Mouse (Mus musculus): ENCODE data around the gene Vcam1. TPM values are rescaled to one million over a fixed set of nuclear protein-coding genes. Genes with fewer than 3 reads are reported as not detected.
A peak's percentile ranks its signal among the peaks of the same experiment; 100 is the strongest.

Vcam1 gene
- polyA plus RNA-seq, 1 experiment from 2014 or later, result 36.9 TPM

DNA sequence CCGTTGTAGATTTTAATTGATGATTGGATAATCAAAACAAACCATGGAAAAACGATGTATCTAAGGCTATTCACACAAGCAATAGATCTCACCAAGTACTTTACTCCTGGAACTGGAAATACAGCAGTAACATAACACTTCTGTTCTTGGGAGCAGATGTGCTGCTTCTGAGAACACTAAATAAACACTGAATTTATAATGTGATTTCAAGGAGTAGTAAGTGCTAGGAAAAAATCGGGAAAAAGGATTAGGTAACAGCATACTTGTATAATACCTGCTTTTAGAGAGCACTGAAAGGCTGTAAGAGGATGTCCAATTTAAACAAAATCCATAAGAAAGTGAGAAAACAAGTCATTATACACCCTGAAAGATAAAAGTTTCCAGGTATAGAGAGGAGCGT lies 43.5 kb downstream of the Vcam1 start:
- Histone ChIP-seq H3K4me1 (replicated peaks; ENCODE audit: control insufficient read depth, insufficient read depth, low read length) (no peaks in the 10 kb centered on the region), H3K27me3 (ENCODE audit: control insufficient read depth, insufficient read depth, low read length) (no peaks in the 10 kb centered on the region), H3K4me2 (replicated peaks) (no peak overlapping the region), H3K36me3 (replicated peaks; ENCODE audit: control insufficient read depth, insufficient read depth) (no peaks in the 10 kb centered on the region), H3K9ac (no peak overlapping the region), H3K4me3 (replicated peaks; ENCODE audit: low read length) (no peak overlapping the region), H3K27ac (no peak overlapping the region), H3K9me3 (ENCODE audit: control insufficient read depth, low read length) (peaks cover 6% of the 10 kb centered on the region; the same call in 1 of the 2 replicates)
- no peak for ATAC-seq (ENCODE audit: low FRiP score)
- 88% methylated on average over 4 of the region's 4 CpGs for WGBS
- no peak for DNase-seq (ENCODE audit: low spot score)

DNA sequence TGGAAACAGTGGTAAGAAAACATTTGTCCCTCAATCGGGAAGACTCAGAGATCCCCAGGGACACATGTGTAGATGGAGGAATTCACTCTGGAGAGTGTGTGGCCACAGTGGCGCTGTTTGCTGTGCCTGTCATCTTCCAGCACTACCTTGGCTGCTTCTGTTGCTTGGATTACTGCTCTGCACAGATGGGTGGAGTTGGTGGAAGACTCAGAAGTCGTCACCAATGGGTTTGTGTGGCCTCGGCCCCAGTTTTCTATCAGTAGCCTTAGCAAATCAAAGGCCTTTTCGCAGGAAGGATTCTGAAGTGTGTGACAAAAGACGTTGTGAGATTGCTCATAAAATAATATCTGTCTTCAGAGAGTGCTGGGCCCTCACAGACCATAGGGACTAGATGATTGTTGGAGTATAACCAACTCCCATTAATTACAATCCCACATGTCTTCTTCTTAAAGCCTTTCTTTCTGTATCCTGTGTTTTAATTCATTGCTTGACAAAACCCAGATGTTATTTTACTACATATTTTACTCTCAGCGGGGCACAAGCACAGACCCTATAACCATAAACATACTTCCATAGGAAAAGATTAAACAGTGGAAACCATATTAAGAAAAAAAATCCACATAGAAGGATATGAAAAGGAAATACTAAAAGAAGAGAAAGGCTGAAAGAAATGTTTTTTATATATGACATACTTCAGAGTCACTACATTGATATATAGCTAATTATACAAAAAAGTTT lies 48.4 kb downstream of the Vcam1 start:
- Histone ChIP-seq H3K4me3 (replicated peaks; ENCODE audit: low read length) (no peak overlapping the region), H3K9ac (no peak overlapping the region), H3K27ac (no peak overlapping the region), H3K27me3 (ENCODE audit: control insufficient read depth, insufficient read depth, low read length) (no peaks in the 10 kb centered on the region), H3K4me2 (replicated peaks) (no peak overlapping the region), H3K36me3 (replicated peaks; ENCODE audit: control insufficient read depth, insufficient read depth) (no peaks in the 10 kb centered on the region), H3K9me3 (ENCODE audit: control insufficient read depth, low read length) (no peaks in the 10 kb centered on the region), H3K4me1 (replicated peaks; ENCODE audit: control insufficient read depth, insufficient read depth, low read length) (no peaks in the 10 kb centered on the region)
- ATAC-seq (ENCODE audit: low FRiP score) (no peak), DNase-seq (ENCODE audit: low spot score) (no peak)
- 72% methylated on average over 7 of the region's 7 CpGs for WGBS

DNA sequence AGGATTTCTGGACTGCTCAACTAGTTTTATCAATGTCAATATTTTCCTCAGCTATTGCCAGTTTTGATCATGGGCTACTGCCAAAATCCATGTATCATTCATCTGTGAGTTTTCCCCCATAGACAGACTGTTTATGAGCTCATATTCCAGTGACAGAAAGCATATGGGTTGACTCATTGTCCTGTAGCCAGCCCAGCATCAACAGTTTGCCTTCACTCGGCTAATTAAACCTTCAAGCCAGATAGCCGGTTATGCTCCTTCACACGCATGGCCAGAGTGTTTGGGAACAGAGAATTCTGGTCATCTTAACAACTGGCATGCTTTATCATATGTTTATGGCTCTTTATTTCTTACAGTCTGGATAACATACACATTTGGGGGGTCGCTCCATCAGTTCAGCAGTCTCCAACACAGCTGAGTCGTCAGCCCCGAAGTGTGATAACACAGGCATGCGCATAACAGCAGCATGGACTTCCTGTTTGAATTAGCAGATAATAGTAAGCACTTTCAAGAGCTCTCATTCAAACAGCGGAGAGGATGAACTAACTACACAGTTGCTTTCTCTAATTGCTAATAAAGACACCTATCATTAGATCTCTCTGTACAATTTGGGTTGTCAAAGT lies 49.2 kb downstream of the Vcam1 start:
- Histone ChIP-seq H3K36me3 (replicated peaks; ENCODE audit: control insufficient read depth, insufficient read depth) (no peaks in the 10 kb centered on the region), H3K4me1 (replicated peaks; ENCODE audit: control insufficient read depth, insufficient read depth, low read length) (no peaks in the 10 kb centered on the region), H3K9me3 (ENCODE audit: control insufficient read depth, low read length) (no peaks in the 10 kb centered on the region), H3K27ac (no peak overlapping the region), H3K27me3 (ENCODE audit: control insufficient read depth, insufficient read depth, low read length) (no peaks in the 10 kb centered on the region), H3K4me2 (replicated peaks) (no peak overlapping the region), H3K4me3 (replicated peaks; ENCODE audit: low read length) (no peak overlapping the region), H3K9ac (no peak overlapping the region)
- WGBS, result 85% methylated on average over 8 of the region's 8 CpGs
- DNase-seq (ENCODE audit: low spot score) (no peak), ATAC-seq (ENCODE audit: low FRiP score) (no peak)

DNA sequence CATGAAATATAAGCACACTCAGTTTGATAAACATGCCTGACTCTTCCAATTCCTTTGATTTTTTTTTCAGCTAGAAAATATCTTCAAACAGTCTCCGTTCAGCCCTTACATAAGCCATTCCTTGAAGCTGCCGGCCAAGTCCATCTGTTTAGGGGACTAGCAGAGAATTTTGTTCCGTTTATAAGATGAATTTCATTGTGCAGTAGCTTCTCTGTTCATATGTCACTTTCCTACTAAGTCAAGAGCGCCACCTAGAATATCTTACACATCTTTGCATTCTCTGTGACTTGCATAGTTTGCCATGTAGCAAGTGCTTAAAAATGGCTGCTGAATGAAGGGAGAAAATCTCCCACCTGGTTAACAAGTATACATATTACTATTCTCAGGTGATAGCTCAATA lies 51.0 kb downstream of the Vcam1 start:
- DNase-seq (ENCODE audit: low spot score), result no peak
- 74% methylated on average over 4 of the region's 4 CpGs for WGBS
- no peak for ATAC-seq (ENCODE audit: low FRiP score)

DNA sequence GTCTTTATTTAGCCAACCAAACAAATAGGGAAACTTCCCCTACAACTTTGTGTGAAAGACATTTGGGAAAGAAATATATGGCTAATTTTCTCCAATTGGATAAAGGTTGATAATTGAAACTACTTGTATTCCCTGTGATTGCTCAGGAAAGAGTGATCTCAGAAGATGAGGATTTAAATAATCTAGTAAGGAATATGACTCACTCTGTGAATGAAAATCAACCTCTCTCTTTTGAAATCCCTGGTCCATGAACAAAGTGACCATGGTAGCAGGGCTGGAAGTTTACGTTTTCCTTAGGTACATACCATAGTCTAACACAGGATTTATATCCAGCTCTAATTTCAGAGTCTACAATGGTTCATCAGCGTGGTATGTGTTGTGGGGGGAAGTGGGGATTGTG lies 52.7 kb downstream of the Vcam1 start:
- no peaks in the 10 kb centered on the region for H3K36me3 ChIP-seq (replicated peaks; ENCODE audit: control insufficient read depth, insufficient read depth)
- no peaks in the 10 kb centered on the region for H3K27me3 ChIP-seq (ENCODE audit: control insufficient read depth, insufficient read depth, low read length)
- H3K9me3 ChIP-seq (ENCODE audit: control insufficient read depth, low read length), result no peaks in the 10 kb centered on the region
- H3K4me1 ChIP-seq (replicated peaks; ENCODE audit: control insufficient read depth, insufficient read depth, low read length), result no peaks in the 10 kb centered on the region
- ATAC-seq (ENCODE audit: low FRiP score) (no peak), DNase-seq (ENCODE audit: low spot score) (no peak)
- no peak overlapping the region for H3K4me3 ChIP-seq (replicated peaks; ENCODE audit: low read length)
- H3K4me2 ChIP-seq (replicated peaks), result no peak overlapping the region
- WGBS, result 83% methylated on average over 2 of the region's 2 CpGs
- H3K27ac ChIP-seq, result no peak overlapping the region
- no peak overlapping the region for H3K9ac ChIP-seq

More for the DNA sequence above, 51.0 kb downstream of the Vcam1 start:
- no peak overlapping the region for H3K9ac ChIP-seq
- no peak overlapping the region for H3K4me2 ChIP-seq (replicated peaks)
- H3K4me3 ChIP-seq (replicated peaks; ENCODE audit: low read length), result no peak overlapping the region
- no peaks in the 10 kb centered on the region for H3K36me3 ChIP-seq (replicated peaks; ENCODE audit: control insufficient read depth, insufficient read depth)
- H3K27me3 ChIP-seq (ENCODE audit: control insufficient read depth, insufficient read depth, low read length), result no peaks in the 10 kb centered on the region
- no peaks in the 10 kb centered on the region for H3K4me1 ChIP-seq (replicated peaks; ENCODE audit: control insufficient read depth, insufficient read depth, low read length)
- H3K27ac ChIP-seq, result no peak overlapping the region
- H3K9me3 ChIP-seq (ENCODE audit: control insufficient read depth, low read length), result no peaks in the 10 kb centered on the region

DNA sequence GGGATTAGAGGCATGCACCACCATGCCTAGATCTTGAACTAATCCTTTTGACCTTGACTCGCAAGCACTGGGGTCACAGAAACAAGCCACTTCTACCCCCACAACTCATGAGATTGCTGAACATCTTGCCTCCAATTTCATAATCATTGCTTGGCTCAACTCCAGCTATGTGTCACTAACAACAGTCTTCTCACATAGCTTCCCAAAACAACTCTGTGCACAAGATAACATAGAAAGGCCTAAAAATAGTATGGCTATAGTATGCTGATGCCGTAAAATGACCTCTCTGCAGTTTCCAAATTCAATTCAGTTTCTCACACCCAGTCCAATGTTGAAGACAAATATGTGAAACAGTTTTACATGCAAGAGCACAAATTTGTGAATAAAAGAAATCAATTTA lies 56.9 kb downstream of the Vcam1 start:
- no peak overlapping the region for H3K4me2 ChIP-seq (replicated peaks)
- H3K4me3 ChIP-seq (replicated peaks; ENCODE audit: low read length), result no peak overlapping the region
- no peaks in the 10 kb centered on the region for H3K9me3 ChIP-seq (ENCODE audit: control insufficient read depth, low read length)
- DNase-seq (ENCODE audit: low spot score) (no peak), ATAC-seq (ENCODE audit: low FRiP score) (no peak)
- no peaks in the 10 kb centered on the region for H3K36me3 ChIP-seq (replicated peaks; ENCODE audit: control insufficient read depth, insufficient read depth)
- H3K27ac ChIP-seq, result no peak overlapping the region
- H3K9ac ChIP-seq, result no peak overlapping the region
- no peaks in the 10 kb centered on the region for H3K27me3 ChIP-seq (ENCODE audit: control insufficient read depth, insufficient read depth, low read length)
- no peaks in the 10 kb centered on the region for H3K4me1 ChIP-seq (replicated peaks; ENCODE audit: control insufficient read depth, insufficient read depth, low read length)
- WGBS, result 82% methylated on average over 2 of the region's 2 CpGs

DNA sequence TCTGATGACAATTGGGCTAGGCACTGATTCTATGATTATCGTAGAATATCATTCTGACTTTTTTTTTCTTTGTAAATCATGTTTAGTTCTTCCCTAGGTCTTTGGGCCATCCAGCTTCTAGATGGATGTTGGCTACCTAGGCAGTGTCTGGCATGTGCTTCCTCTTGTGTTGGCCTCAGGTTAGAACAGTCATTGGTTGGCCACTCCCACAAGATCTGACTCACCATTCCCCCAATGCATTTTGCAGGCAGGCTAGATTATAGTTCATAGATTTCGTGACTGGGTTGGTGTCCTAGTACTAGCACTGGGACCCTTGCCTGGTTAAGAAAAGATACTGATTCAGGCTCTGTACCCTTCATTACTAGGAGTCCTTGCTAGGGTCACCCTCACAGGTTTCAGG lies 67.3 kb downstream of the Vcam1 start:
- Histone ChIP-seq H3K9me3 (ENCODE audit: control insufficient read depth, low read length) (no peaks in the 10 kb centered on the region), H3K9ac (no peak overlapping the region), H3K27ac (no peak overlapping the region), H3K36me3 (replicated peaks; ENCODE audit: control insufficient read depth, insufficient read depth) (no peaks in the 10 kb centered on the region), H3K4me3 (replicated peaks; ENCODE audit: low read length) (no peak overlapping the region), H3K27me3 (ENCODE audit: control insufficient read depth, insufficient read depth, low read length) (no peaks in the 10 kb centered on the region), H3K4me2 (replicated peaks) (no peak overlapping the region), H3K4me1 (replicated peaks; ENCODE audit: control insufficient read depth, insufficient read depth, low read length) (no peaks in the 10 kb centered on the region)
- ATAC-seq (ENCODE audit: low FRiP score) (no peak), DNase-seq (ENCODE audit: low spot score) (no peak)
- WGBS, result 97% methylated on average over 2 of the region's 2 CpGs

DNA sequence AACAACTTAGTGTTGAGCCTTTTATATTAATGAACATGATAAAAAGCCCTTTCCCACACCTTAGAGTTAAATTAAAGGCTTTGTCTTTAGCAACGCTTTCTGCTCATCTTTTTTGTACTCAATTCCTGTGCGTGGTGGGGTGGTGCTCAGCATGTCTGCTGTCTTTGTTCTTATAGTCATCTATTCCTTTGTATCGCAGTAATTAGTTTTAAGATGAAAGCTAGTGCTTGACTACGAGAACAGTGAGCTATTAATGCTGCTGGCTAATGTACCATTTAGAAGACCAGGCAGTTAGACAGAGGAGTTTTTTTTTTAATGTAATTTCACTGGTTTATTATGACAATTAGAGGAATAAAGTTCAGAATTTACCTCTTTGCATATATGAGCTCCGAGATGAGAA lies 69.2 kb downstream of the Vcam1 start:
- no peaks in the 10 kb centered on the region for H3K36me3 ChIP-seq (replicated peaks; ENCODE audit: control insufficient read depth, insufficient read depth)
- no peak overlapping the region for H3K4me2 ChIP-seq (replicated peaks)
- H3K4me1 ChIP-seq (replicated peaks; ENCODE audit: control insufficient read depth, insufficient read depth, low read length), result no peaks in the 10 kb centered on the region
- no peaks in the 10 kb centered on the region for H3K9me3 ChIP-seq (ENCODE audit: control insufficient read depth, low read length)
- ATAC-seq (ENCODE audit: low FRiP score) (no peak), DNase-seq (ENCODE audit: low spot score) (no peak)
- H3K27me3 ChIP-seq (ENCODE audit: control insufficient read depth, insufficient read depth, low read length), result no peaks in the 10 kb centered on the region
- H3K4me3 ChIP-seq (replicated peaks; ENCODE audit: low read length), result no peak overlapping the region
- 51% methylated on average over 5 of the region's 5 CpGs for WGBS
- H3K27ac ChIP-seq, result 0 out of 2 replicates have a peak overlapping the region, but pooled peaks have one; percentile 26
- H3K9ac ChIP-seq, result no peak overlapping the region

All from hindbrain, embryonic 14.5 days (tissue).